Mouse (Mus musculus): ENCODE data around the gene Lrrc59. TPM values are rescaled to one million over a fixed set of nuclear protein-coding genes. Genes with fewer than 3 reads are reported as not detected.
A peak's percentile ranks its signal among the peaks of the same experiment; 100 is the strongest.

Lrrc59 gene
- 132 and 139 TPM in 2 replicates for polyA plus RNA-seq (2014; fragmentation: Nextera tagmentation; extraction: Ambion mirVana)

- Histone ChIP-seq H3K9ac (peak within 1 kb of the TSS; percentile 88), H3K4me3 (replicated peaks; ENCODE audit: low read length) (peak within 1 kb of the TSS; percentile 87), H3K27me3 (ENCODE audit: control insufficient read depth, insufficient read depth, low read length) (no peaks in the 10 kb centered on the region), H3K36me3 (replicated peaks; ENCODE audit: control insufficient read depth, insufficient read depth) (peaks cover 27% of the 10 kb centered on the region), H3K4me2 (replicated peaks) (peak within 1 kb of the TSS; percentile 93), H3K4me1 (replicated peaks; ENCODE audit: control insufficient read depth, insufficient read depth, low read length) (peaks cover 13% of the 10 kb centered on the region), H3K9me3 (ENCODE audit: control insufficient read depth, low read length) (no peaks in the 10 kb centered on the region), H3K27ac (peak within 1 kb of the TSS; percentile 75)
- peak; percentile 93 for ATAC-seq (ENCODE audit: low FRiP score)
- peak; percentile 94 for DNase-seq (ENCODE audit: low spot score)
- WGBS: 6% methylated on average over 41 of the region's 41 CpGs
These were observed at the start of gene Lrrc59 for GRCm38 (mm10) chr11:94629199-94629883. TSS of gene Lrrc59 (plus strand) at chr11:94629767.

DNA sequence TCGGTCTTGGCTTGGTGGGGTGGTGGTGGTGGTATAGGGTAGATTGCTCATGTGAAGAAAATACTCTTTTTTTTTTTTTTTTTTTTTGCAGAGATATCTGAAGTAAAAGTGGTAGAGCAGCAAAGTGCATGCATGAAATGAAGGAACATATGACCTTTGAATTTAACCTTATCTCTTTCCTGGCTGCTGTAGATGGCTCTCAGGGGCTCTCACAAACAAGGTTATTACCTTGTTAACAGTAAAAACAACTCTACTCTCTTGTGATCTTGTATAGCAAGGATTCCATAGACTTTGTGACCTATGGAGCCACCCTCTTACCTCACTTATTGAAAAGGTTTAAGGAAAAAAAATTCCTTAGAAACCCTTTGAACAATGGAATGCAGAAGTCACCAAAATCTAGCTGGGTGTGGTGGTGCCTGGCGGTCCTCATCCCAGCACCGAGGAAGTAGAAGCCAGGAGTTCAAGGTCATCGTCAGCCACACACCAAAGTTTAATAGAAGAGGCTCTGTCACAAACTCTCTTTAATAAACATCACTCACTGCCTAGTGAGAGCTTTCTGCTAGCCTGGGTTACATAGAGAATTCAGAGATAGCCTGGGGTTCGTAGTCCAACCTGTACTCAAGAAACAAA, 49.3 kb upstream of the Lrrc59 start:
- ATAC-seq (ENCODE audit: low FRiP score): no peak
- Histone ChIP-seq H3K9ac (no peak overlapping the region), H3K36me3 (replicated peaks; ENCODE audit: control insufficient read depth, insufficient read depth) (no peaks in the 10 kb centered on the region), H3K27ac (no peak overlapping the region), H3K4me1 (replicated peaks; ENCODE audit: control insufficient read depth, insufficient read depth, low read length) (no peaks in the 10 kb centered on the region), H3K4me3 (replicated peaks; ENCODE audit: low read length) (no peak overlapping the region), H3K27me3 (ENCODE audit: control insufficient read depth, insufficient read depth, low read length) (no peaks in the 10 kb centered on the region), H3K9me3 (ENCODE audit: control insufficient read depth, low read length) (no peaks in the 10 kb centered on the region), H3K4me2 (replicated peaks) (no peak overlapping the region)
- DNase-seq (ENCODE audit: low spot score): no peak
- 91% methylated on average over 5 of the region's 5 CpGs for WGBS

- H3K4me3 ChIP-seq (replicated peaks; ENCODE audit: low read length): no peak overlapping the region
- H3K4me2 ChIP-seq (replicated peaks): no peak overlapping the region
- no peak overlapping the region for H3K9ac ChIP-seq
- H3K27me3 ChIP-seq (ENCODE audit: control insufficient read depth, insufficient read depth, low read length): no peaks in the 10 kb centered on the region
- no peak for ATAC-seq (ENCODE audit: low FRiP score)
- H3K36me3 ChIP-seq (replicated peaks; ENCODE audit: control insufficient read depth, insufficient read depth): no peaks in the 10 kb centered on the region
- no peak overlapping the region for H3K27ac ChIP-seq
- DNase-seq (ENCODE audit: low spot score): no peak
- H3K9me3 ChIP-seq (ENCODE audit: control insufficient read depth, low read length): no peaks in the 10 kb centered on the region
- 93% methylated on average over 9 of the region's 9 CpGs for WGBS
- H3K4me1 ChIP-seq (replicated peaks; ENCODE audit: control insufficient read depth, insufficient read depth, low read length): no peaks in the 10 kb centered on the region
These were observed 44.5 kb upstream of the Lrrc59 start for GRCm38 (mm10) chr11:94585091-94585490.

- ATAC-seq (ENCODE audit: low FRiP score): no peak
- Histone ChIP-seq H3K9me3 (ENCODE audit: control insufficient read depth, low read length) (no peaks in the 10 kb centered on the region), H3K36me3 (replicated peaks; ENCODE audit: control insufficient read depth, insufficient read depth) (no peaks in the 10 kb centered on the region), H3K9ac (no peak overlapping the region), H3K4me2 (replicated peaks) (no peak overlapping the region), H3K27me3 (ENCODE audit: control insufficient read depth, insufficient read depth, low read length) (no peaks in the 10 kb centered on the region), H3K4me3 (replicated peaks; ENCODE audit: low read length) (no peak overlapping the region), H3K4me1 (replicated peaks; ENCODE audit: control insufficient read depth, insufficient read depth, low read length) (no peaks in the 10 kb centered on the region), H3K27ac (no peak overlapping the region)
- no peak for DNase-seq (ENCODE audit: low spot score)
- 70% methylated on average over 6 of the region's 6 CpGs for WGBS
These were observed 42.1 kb upstream of the Lrrc59 start for GRCm38 (mm10) chr11:94587511-94587910.

GRCm38 (mm10) chr11:94596311-94596852, 33.2 kb upstream of the Lrrc59 start:
- ATAC-seq (ENCODE audit: low FRiP score): no peak
- Histone ChIP-seq H3K4me3 (replicated peaks; ENCODE audit: low read length) (no peak overlapping the region), H3K4me2 (replicated peaks) (no peak overlapping the region), H3K36me3 (replicated peaks; ENCODE audit: control insufficient read depth, insufficient read depth) (no peaks in the 10 kb centered on the region), H3K9me3 (ENCODE audit: control insufficient read depth, low read length) (no peaks in the 10 kb centered on the region), H3K27ac (no peak overlapping the region), H3K27me3 (ENCODE audit: control insufficient read depth, insufficient read depth, low read length) (0 out of 2 replicates have a peak, but pooled peaks cover 7% of the 10 kb centered on the region), H3K4me1 (replicated peaks; ENCODE audit: control insufficient read depth, insufficient read depth, low read length) (peaks cover 3% of the 10 kb centered on the region; the same call in 1 of the 2 replicates), H3K9ac (no peak overlapping the region)
- WGBS: 75% methylated on average over 7 of the region's 7 CpGs
- no peak for DNase-seq (ENCODE audit: low spot score)

DNA sequence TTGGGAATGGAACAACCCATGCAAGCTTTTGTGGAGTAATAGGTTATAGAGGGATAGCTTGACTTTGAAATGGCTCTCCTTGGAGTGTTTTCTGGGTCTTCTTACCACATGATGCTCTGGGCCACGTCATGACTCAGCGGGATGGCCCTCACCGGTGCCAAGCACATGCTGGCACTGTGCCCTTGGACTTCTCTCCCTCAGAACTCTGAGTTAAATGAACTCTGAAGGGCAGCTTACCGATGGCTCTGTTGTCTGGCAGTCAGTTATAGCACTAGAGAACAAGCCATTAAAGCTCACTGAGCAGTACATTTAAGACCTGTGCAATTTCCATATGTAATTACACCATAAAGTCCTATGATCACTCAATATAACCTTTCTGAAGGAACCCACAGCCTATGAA, 32.2 kb upstream of the Lrrc59 start:
- H3K27me3 ChIP-seq (ENCODE audit: control insufficient read depth, insufficient read depth, low read length): 0 out of 2 replicates have a peak, but pooled peaks cover 10% of the 10 kb centered on the region
- H3K27ac ChIP-seq: no peak overlapping the region
- WGBS: 89% methylated on average over 4 of the region's 4 CpGs
- no peaks in the 10 kb centered on the region for H3K9me3 ChIP-seq (ENCODE audit: control insufficient read depth, low read length)
- H3K9ac ChIP-seq: no peak overlapping the region
- ATAC-seq (ENCODE audit: low FRiP score) (no peak), DNase-seq (ENCODE audit: low spot score) (no peak)
- H3K4me1 ChIP-seq (replicated peaks; ENCODE audit: control insufficient read depth, insufficient read depth, low read length): peaks cover 11% of the 10 kb centered on the region
- no peaks in the 10 kb centered on the region for H3K36me3 ChIP-seq (replicated peaks; ENCODE audit: control insufficient read depth, insufficient read depth)
- H3K4me2 ChIP-seq (replicated peaks): no peak overlapping the region
- H3K4me3 ChIP-seq (replicated peaks; ENCODE audit: low read length): no peak overlapping the region

DNA sequence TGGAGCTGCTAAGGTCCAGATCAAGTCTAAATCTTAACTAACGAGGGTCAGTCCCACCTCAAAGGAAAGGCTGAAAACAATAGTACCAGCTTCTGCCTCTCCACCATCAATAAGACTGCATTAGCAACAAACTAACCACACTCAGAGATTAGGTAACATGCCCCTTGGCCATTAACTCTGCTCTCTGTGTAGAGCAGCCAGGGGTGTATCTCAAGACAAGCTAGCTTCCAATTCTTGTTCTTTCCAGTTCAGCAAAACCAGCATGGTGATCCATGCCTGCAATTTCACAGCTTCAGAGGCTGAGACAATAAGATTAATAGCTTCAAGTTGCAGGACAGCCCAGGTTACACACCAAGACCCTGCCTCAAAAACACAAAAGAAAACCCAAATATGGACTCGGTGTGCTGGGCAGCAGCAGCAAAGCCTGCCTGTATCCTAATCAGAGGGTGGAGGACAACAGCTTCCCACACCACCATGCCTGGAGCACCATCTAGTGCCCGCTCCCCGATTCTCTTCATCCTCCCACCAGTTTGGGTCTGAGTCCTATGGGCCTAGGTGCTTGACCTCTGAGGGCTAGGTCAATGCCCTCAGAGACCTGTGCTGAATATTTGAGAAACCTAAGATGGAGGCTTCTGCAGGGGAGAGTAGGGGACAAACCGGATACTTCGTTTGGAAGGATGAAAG, 31.0 kb upstream of the Lrrc59 start:
- 0 out of 2 replicates have a peak, but pooled peaks cover 10% of the 10 kb centered on the region for H3K27me3 ChIP-seq (ENCODE audit: control insufficient read depth, insufficient read depth, low read length)
- DNase-seq (ENCODE audit: low spot score) (no peak), ATAC-seq (ENCODE audit: low FRiP score) (no peak)
- no peak overlapping the region for H3K27ac ChIP-seq
- no peak overlapping the region for H3K4me3 ChIP-seq (replicated peaks; ENCODE audit: low read length)
- no peaks in the 10 kb centered on the region for H3K9me3 ChIP-seq (ENCODE audit: control insufficient read depth, low read length)
- no peak overlapping the region for H3K4me2 ChIP-seq (replicated peaks)
- no peak overlapping the region for H3K9ac ChIP-seq
- no peaks in the 10 kb centered on the region for H3K36me3 ChIP-seq (replicated peaks; ENCODE audit: control insufficient read depth, insufficient read depth)
- H3K4me1 ChIP-seq (replicated peaks; ENCODE audit: control insufficient read depth, insufficient read depth, low read length): peaks cover 11% of the 10 kb centered on the region
- WGBS: 68% methylated on average over 6 of the region's 6 CpGs

DNA sequence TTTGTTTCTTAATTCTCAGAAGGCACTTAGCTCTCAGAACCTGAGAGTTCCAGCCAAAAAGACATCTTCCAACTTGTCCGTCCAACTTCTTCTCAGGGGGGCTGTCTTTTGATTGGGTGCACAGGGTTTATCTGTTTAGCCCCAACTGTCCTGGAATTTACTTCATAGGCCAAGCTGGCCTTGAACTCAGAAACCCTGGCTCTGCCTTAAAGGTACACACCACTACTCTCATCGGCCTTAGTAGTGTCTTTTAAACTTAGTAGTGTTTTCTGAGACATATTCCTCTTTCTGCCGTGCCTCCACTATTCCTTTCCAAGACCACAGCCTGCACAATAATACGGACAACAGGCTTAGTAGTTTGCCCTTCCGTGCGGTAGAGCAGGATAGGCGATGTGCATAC, 29.1 kb upstream of the Lrrc59 start:
- H3K9me3 ChIP-seq (ENCODE audit: control insufficient read depth, low read length): no peaks in the 10 kb centered on the region
- no peak overlapping the region for H3K4me3 ChIP-seq (replicated peaks; ENCODE audit: low read length)
- H3K9ac ChIP-seq: no peak overlapping the region
- 94% methylated on average over 7 of the region's 7 CpGs for WGBS
- H3K27ac ChIP-seq: no peak overlapping the region
- 0 out of 2 replicates have a peak, but pooled peaks cover 10% of the 10 kb centered on the region for H3K27me3 ChIP-seq (ENCODE audit: control insufficient read depth, insufficient read depth, low read length)
- H3K4me1 ChIP-seq (replicated peaks; ENCODE audit: control insufficient read depth, insufficient read depth, low read length): peaks cover 11% of the 10 kb centered on the region
- ATAC-seq (ENCODE audit: low FRiP score) (no peak), DNase-seq (ENCODE audit: low spot score) (no peak)
- no peaks in the 10 kb centered on the region for H3K36me3 ChIP-seq (replicated peaks; ENCODE audit: control insufficient read depth, insufficient read depth)
- H3K4me2 ChIP-seq (replicated peaks): no peak overlapping the region

Data from hindbrain, embryonic 14.5 days (tissue).